Mouse (Mus musculus) ES-Bruce4 (cell line): Measurements from ENCODE around the gene Akain1. TPM values are rescaled to one million over a fixed set of nuclear protein-coding genes. Genes with fewer than 3 reads are reported as not detected.

Experiments used
- H3K27ac ChIP-seq: 2 replicates; pipeline ENCODE4 v1.5.1; 2012; ENCODE audit warnings: low read length, inconsistent platforms; ENCODE audit not compliant: insufficient read depth
- H3K27me3 ChIP-seq: 2 replicates; pipeline ENCODE4 v1.6.1; 2012; ENCODE audit warnings: mild to moderate bottlenecking, low read length, inconsistent platforms; ENCODE audit not compliant: control insufficient read depth, poor library complexity, insufficient read depth, severe bottlenecking
- H3K36me3 ChIP-seq: 2 replicates; pipeline ENCODE4 v1.6.1; 2012; ENCODE audit warnings: inconsistent platforms, mild to moderate bottlenecking, low read length, moderate library complexity; ENCODE audit not compliant: control insufficient read depth, poor library complexity, insufficient read depth, severe bottlenecking
- H3K4me1 ChIP-seq: one replicate; pipeline ENCODE4 v1.8.1; 2011; ENCODE audit warnings: low read length; ENCODE audit not compliant: control insufficient read depth, insufficient read depth
- H3K4me3 ChIP-seq: 2 replicates; pipeline ENCODE4 v1.5.1; 2011; ENCODE audit warnings: low read depth, mild to moderate bottlenecking, low read length
- H3K9ac ChIP-seq: 2 replicates; pipeline ENCODE4 v1.6.1; 2012; ENCODE audit warnings: low read depth, mild to moderate bottlenecking, inconsistent platforms; ENCODE audit not compliant: poor library complexity, severe bottlenecking
- H3K9me3 ChIP-seq: replicated peaks from 2 replicates; pipeline ENCODE4 v1.6.1; 2012; ENCODE audit warnings: mild to moderate bottlenecking, low read length, inconsistent platforms; ENCODE audit not compliant: control insufficient read depth, poor library complexity, insufficient read depth, severe bottlenecking
- CTCF ChIP-seq: IDR thresholded peaks from one replicate; pipeline ENCODE4 v1.8.1; 2011; ENCODE audit warnings: low read depth, low read length
- EP300 ChIP-seq: IDR thresholded peaks from 2 replicates; pipeline ENCODE4 v1.6.1; 2011; ENCODE audit warnings: low read depth, low read length; ENCODE audit not compliant: insufficient read depth
- POLR2A ChIP-seq: IDR thresholded peaks from one replicate; pipeline ENCODE4 v1.8.1; 2011; ENCODE audit warnings: low read length; ENCODE audit not compliant: insufficient read depth
- polyA plus RNA-seq: library from polyadenylated mRNA; stranded (reverse); fragments of >200 nt; gene quantifications from 2 replicates; pipeline ENCODE4 v1.2.4, GENCODE M21; 2011; ENCODE audit warnings: low read depth; ENCODE audit not compliant: missing spikeins, insufficient read depth, insufficient read length

The Akain1 gene
- polyA plus RNA-seq, 1 experiment = not detected

DNA sequence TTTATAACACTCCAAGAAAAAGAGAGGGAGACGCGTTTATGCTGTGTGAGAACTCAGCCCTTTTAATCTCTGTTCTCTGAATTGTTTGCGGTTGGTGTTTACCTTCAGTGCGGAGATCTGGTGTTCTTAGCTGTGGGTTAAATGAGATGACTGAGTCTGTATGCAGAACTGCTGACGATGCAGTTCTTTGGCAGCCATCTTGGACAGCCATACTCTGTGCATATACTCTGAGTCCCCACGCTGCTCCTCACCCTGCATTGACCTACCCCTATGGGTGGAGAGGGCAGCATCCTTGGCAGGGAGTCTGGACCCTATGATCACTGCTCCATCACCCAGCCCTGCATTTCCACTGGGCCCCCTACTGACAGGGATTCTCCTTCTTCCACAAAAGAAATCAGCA is 48.8 kb downstream of the Akain1 start:
- Histone ChIP-seq H3K27me3 (no peaks in the 10 kb centered on the region), H3K27ac (no peak overlapping the region), H3K36me3 (no peaks in the 10 kb centered on the region), H3K9me3 (no peaks in the 10 kb centered on the region), H3K9ac (no peak overlapping the region), H3K4me3 (no peak overlapping the region), H3K4me1 (no peaks in the 10 kb centered on the region)
- no peak for TF ChIP-seq EP300
- no peak for TF ChIP-seq CTCF
- TF ChIP-seq POLR2A = no peak

DNA sequence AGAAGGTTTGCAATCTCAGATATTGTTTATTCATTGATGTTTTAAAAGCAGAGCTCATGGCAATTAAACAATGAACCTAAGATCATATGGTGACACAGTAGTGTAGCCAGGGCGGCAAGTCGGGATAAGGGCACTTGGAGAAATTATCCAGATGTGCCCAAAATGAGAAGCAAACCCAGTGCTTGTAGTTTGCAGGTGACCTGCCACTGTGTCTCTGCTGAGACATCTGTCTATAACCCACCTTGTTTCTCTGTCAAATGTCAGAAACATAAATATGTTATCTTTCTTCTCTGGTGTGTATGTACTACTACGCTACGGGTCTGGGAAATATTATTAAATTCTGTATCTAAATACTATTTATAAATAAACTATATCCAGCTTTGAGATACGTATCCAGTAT is 49.7 kb downstream of the Akain1 start:
- Histone ChIP-seq H3K9me3 (no peaks in the 10 kb centered on the region), H3K4me1 (no peaks in the 10 kb centered on the region), H3K27ac (no peak overlapping the region), H3K27me3 (no peaks in the 10 kb centered on the region), H3K4me3 (no peak overlapping the region), H3K36me3 (no peaks in the 10 kb centered on the region), H3K9ac (no peak overlapping the region)
- TF ChIP-seq EP300 (no peak), POLR2A (no peak), CTCF (no peak)

DNA sequence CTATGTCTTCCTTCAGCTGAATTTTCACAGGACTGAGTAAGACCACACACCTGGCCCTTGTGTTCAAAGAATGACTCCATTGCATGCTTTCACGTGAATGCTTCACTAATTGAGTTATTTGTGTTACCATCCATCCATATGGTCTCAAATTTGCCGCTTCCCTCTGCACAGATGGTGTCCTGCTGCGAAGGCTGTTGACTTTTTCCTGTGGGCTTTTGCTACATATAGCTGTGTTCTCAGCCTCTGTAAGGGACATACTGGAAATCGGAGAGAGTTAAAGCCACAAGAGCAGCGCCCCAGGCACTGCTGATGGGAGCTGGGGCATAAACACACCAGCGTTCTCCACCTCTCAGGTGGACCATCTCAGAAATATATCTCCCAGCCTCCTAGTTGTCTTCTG is 53.2 kb downstream of the Akain1 start:
- H3K9ac ChIP-seq = no peak overlapping the region
- no peak overlapping the region for H3K27ac ChIP-seq
- H3K4me1 ChIP-seq = no peaks in the 10 kb centered on the region
- H3K4me3 ChIP-seq = no peak overlapping the region
- no peaks in the 10 kb centered on the region for H3K36me3 ChIP-seq
- TF ChIP-seq CTCF (no peak), EP300 (no peak), POLR2A (no peak)
- H3K9me3 ChIP-seq = no peaks in the 10 kb centered on the region
- no peaks in the 10 kb centered on the region for H3K27me3 ChIP-seq

DNA sequence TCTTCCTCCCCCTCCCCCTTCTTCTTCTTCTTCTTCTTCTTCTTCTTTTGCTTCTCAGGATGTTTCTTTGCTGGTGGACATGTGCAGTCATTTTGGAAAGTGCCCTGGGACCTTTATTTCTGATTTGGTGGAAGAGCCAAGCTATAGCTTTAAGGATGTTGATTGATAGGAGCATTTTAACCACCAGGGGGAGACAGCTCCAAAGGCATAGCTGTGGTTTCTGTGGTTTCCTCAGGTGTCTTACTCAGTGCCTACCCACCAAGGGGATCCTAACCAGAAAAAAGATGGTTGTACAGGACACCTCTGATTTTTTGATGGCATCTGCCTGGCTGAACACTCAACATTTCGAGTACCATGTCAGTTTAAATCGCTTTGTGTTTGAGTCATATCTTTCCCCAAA is 56.4 kb downstream of the Akain1 start:
- Histone ChIP-seq H3K27me3 (no peaks in the 10 kb centered on the region), H3K4me1 (no peaks in the 10 kb centered on the region), H3K9ac (no peak overlapping the region), H3K4me3 (no peak overlapping the region), H3K36me3 (no peaks in the 10 kb centered on the region), H3K27ac (no peak overlapping the region), H3K9me3 (no peaks in the 10 kb centered on the region)
- no peak for TF ChIP-seq POLR2A
- TF ChIP-seq EP300 = no peak
- no peak for TF ChIP-seq CTCF

DNA sequence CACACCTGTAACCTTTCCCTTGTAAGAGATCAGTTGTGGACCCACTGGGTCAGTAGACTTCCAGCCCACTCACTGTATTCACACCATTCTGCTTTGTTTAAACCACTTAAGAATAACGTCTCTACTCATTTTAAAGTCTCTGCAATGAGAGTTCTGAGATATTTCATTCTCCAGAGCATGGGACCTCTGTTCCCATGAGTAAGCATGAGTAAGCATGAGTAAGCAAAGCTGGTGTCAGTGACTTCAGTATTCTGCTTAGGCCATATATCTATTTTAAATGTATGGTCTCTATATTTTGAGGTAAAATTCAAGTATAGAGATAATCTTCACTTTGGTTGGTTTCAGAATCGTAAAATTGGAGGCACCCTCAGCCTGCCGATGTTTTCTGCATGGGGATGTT is 57.0 kb downstream of the Akain1 start:
- Histone ChIP-seq H3K36me3 (no peaks in the 10 kb centered on the region), H3K9me3 (no peaks in the 10 kb centered on the region), H3K4me1 (no peaks in the 10 kb centered on the region), H3K27me3 (no peaks in the 10 kb centered on the region), H3K9ac (no peak overlapping the region), H3K4me3 (no peak overlapping the region), H3K27ac (no peak overlapping the region)
- TF ChIP-seq POLR2A = no peak
- TF ChIP-seq EP300 = no peak
- TF ChIP-seq CTCF = no peak

DNA sequence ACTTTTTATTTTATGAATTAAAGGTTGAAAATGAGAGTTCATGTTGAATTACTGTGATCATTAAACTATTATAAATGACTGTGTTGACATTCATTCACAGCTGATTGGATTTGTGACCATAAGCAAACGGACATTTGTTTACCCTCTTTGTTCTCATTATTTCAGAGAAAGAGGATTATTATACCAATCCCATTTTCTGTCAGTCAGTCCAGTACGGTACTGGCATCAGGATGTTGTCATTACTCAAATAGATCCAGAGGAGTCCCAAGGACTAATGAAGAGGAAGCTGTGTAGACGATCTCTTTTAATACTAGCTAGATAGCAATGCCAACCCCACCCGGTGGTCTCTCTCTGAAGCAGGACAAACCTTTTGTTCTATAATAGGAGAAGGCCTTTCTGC is 58.2 kb downstream of the Akain1 start:
- Histone ChIP-seq H3K9me3 (no peaks in the 10 kb centered on the region), H3K36me3 (no peaks in the 10 kb centered on the region), H3K4me1 (no peaks in the 10 kb centered on the region), H3K9ac (no peak overlapping the region), H3K27ac (no peak overlapping the region), H3K4me3 (no peak overlapping the region), H3K27me3 (no peaks in the 10 kb centered on the region)
- TF ChIP-seq CTCF (no peak), POLR2A (no peak), EP300 (no peak)
